Mouse (Mus musculus) kidney, embryonic 16.5 days (tissue): ENCODE results near the gene Atp1a2. TPM values are rescaled to one million over a fixed set of nuclear protein-coding genes. Genes with fewer than 3 reads are reported as not detected.

ENCODE experiments used
- ATAC-seq: fragments of 200-750 bp; cut with Nextera tagmentation; 2 replicates; pipeline ENCODE4 v1.8.0; 2017; ENCODE audit warnings: moderate TSS enrichment; ENCODE audit not compliant: low FRiP score, low TSS enrichment
- H3K27ac ChIP-seq: fragments of 300-500 bp; sonication (generic); 2 replicates; pipeline ENCODE4 v1.5.1; 2014; ENCODE audit warnings: low read length
- H3K27me3 ChIP-seq: fragments of 300-500 bp; sonication (generic); 2 replicates; pipeline ENCODE4 v1.6.1; 2014; ENCODE audit warnings: low read length, control low read depth, mixed read lengths; ENCODE audit not compliant: insufficient read depth
- H3K36me3 ChIP-seq: fragments of 300-500 bp; sonication (generic); 2 replicates; pipeline ENCODE4 v1.6.1; 2014; ENCODE audit warnings: low read length, control low read depth, mixed read lengths; ENCODE audit not compliant: insufficient read depth
- H3K4me1 ChIP-seq: fragments of 300-500 bp; sonication (generic); 2 replicates; pipeline ENCODE4 v1.6.1; 2014; ENCODE audit warnings: low read length, control low read depth, mixed read lengths; ENCODE audit not compliant: insufficient read depth
- H3K4me2 ChIP-seq: fragments of 300-500 bp; sonication (generic); replicated peaks from 2 replicates; pipeline ENCODE4 v1.6.1; 2014; ENCODE audit warnings: low read depth, low read length
- H3K4me3 ChIP-seq: fragments of 300-500 bp; sonication (generic); 2 replicates; pipeline ENCODE4 v1.5.1; 2014; ENCODE audit warnings: mild to moderate bottlenecking, low read length
- H3K9ac ChIP-seq: fragments of 300-500 bp; sonication (generic); replicated peaks from 2 replicates; pipeline ENCODE4 v1.6.1; 2014; ENCODE audit warnings: low read length
- H3K9me3 ChIP-seq: fragments of 300-500 bp; sonication (generic); 2 replicates; pipeline ENCODE4 v1.6.1; 2016; ENCODE audit warnings: low read length, control low read depth
- WGBS: fragments of 180-500 bp; shearing (Covaris S2); extraction: QIAGEN DNeasy Blood & Tissue Kit; methylation state at CpG from one replicate; pipeline ENCODE4 v1.1.7; 2014; 5-methylcytosine and 5-hydroxymethylcytosine counted together
- polyA plus RNA-seq: library from polyadenylated mRNA; unstranded; fragments of >200 nt; fragmentation: Nextera tagmentation; extraction: Ambion mirVana; gene quantifications from 2 replicates; pipeline ENCODE4 v1.2.1, GENCODE M21; 2015

Gene Atp1a2
- polyA plus RNA-seq, 1 experiment from 2014 or later: 2.4 TPM

GRCm38 (mm10) chr1:172296816-172297510 is 901 bp downstream of the Atp1a2 start:
- Histone ChIP-seq H3K27me3 (no peaks in the 10 kb centered on the region), H3K27ac (peak overlapping the region; percentile 0; the same call in 1 of the 2 replicates), H3K4me3 (peak overlapping the region; percentile 26), H3K36me3 (no peaks in the 10 kb centered on the region), H3K4me2 (peak overlapping the region; percentile 44), H3K4me1 (peaks cover 32% of the 10 kb centered on the region), H3K9me3 (no peaks in the 10 kb centered on the region), H3K9ac (0 out of 2 replicates have a peak overlapping the region, but pooled peaks have one; percentile 33)
- 72% methylated on average over 6 of the region's 6 CpGs for WGBS
- no peak for ATAC-seq

GRCm38 (mm10) chr1:172295751-172296197 is 2.1 kb downstream of the Atp1a2 start:
- peak; percentile 6; the same call in 1 of the 2 replicates for ATAC-seq
- H3K36me3 ChIP-seq: no peaks in the 10 kb centered on the region
- H3K4me3 ChIP-seq: no peak overlapping the region
- H3K4me2 ChIP-seq: no peak overlapping the region
- peaks cover 32% of the 10 kb centered on the region for H3K4me1 ChIP-seq
- H3K9me3 ChIP-seq: no peaks in the 10 kb centered on the region
- no peak overlapping the region for H3K9ac ChIP-seq
- H3K27ac ChIP-seq: 0 out of 2 replicates have a peak overlapping the region, but pooled peaks have one; percentile 5
- H3K27me3 ChIP-seq: no peaks in the 10 kb centered on the region
- 55% methylated on average over 4 of the region's 4 CpGs for WGBS

- 89% methylated on average over 11 of the region's 11 CpGs for WGBS
- Histone ChIP-seq H3K4me3 (no peak overlapping the region), H3K4me2 (no peak overlapping the region), H3K27me3 (no peaks in the 10 kb centered on the region), H3K9me3 (no peaks in the 10 kb centered on the region), H3K36me3 (no peaks in the 10 kb centered on the region), H3K9ac (no peak overlapping the region), H3K4me1 (peaks cover 32% of the 10 kb centered on the region), H3K27ac (no peak overlapping the region)
- ATAC-seq: no peak
Measured at GRCm38 (mm10) chr1:172293449-172293848, 4.4 kb downstream of the Atp1a2 start.

GRCm38 (mm10) chr1:172292880-172293279 is 5.0 kb downstream of the Atp1a2 start:
- Histone ChIP-seq H3K27ac (no peak overlapping the region), H3K4me3 (no peak overlapping the region), H3K4me2 (no peak overlapping the region), H3K9me3 (no peaks in the 10 kb centered on the region), H3K36me3 (no peaks in the 10 kb centered on the region), H3K4me1 (peaks cover 26% of the 10 kb centered on the region), H3K9ac (no peak overlapping the region), H3K27me3 (no peaks in the 10 kb centered on the region)
- no peak for ATAC-seq
- WGBS: 70% methylated on average over 2 of the region's 2 CpGs

- H3K4me2 ChIP-seq: no peak overlapping the region
- H3K9me3 ChIP-seq: no peaks in the 10 kb centered on the region
- no peak overlapping the region for H3K9ac ChIP-seq
- no peak for ATAC-seq
- no peak overlapping the region for H3K4me3 ChIP-seq
- H3K36me3 ChIP-seq: no peaks in the 10 kb centered on the region
- H3K27me3 ChIP-seq: no peaks in the 10 kb centered on the region
- no peak overlapping the region for H3K27ac ChIP-seq
- H3K4me1 ChIP-seq: peaks cover 3% of the 10 kb centered on the region; the same call in 1 of the 2 replicates
- WGBS: 60% methylated on average over 3 of the region's 3 CpGs
Measured at GRCm38 (mm10) chr1:172289617-172289946, 8.3 kb downstream of the Atp1a2 start.

- Histone ChIP-seq H3K4me3 (no peak overlapping the region), H3K27ac (no peak overlapping the region), H3K36me3 (no peaks in the 10 kb centered on the region), H3K9ac (no peak overlapping the region), H3K4me1 (peaks cover 3% of the 10 kb centered on the region; the same call in 1 of the 2 replicates), H3K4me2 (no peak overlapping the region), H3K27me3 (no peaks in the 10 kb centered on the region), H3K9me3 (no peaks in the 10 kb centered on the region)
- no peak for ATAC-seq
- 76% methylated on average over 11 of the region's 11 CpGs for WGBS
Measured at GRCm38 (mm10) chr1:172288900-172289616, 8.8 kb downstream of the Atp1a2 start.

GRCm38 (mm10) chr1:172286740-172287139 is 11.1 kb downstream of the Atp1a2 start:
- H3K9me3 ChIP-seq: no peaks in the 10 kb centered on the region
- no peak for ATAC-seq
- no peak overlapping the region for H3K4me2 ChIP-seq
- no peaks in the 10 kb centered on the region for H3K4me1 ChIP-seq
- 83% methylated on average over 5 of the region's 5 CpGs for WGBS
- no peak overlapping the region for H3K4me3 ChIP-seq
- H3K27ac ChIP-seq: no peak overlapping the region
- H3K9ac ChIP-seq: no peak overlapping the region
- H3K36me3 ChIP-seq: no peaks in the 10 kb centered on the region
- no peaks in the 10 kb centered on the region for H3K27me3 ChIP-seq

- H3K9me3 ChIP-seq: no peaks in the 10 kb centered on the region
- ATAC-seq: no peak
- WGBS: 89% methylated on average over 14 of the region's 14 CpGs
Measured at GRCm38 (mm10) chr1:172284221-172284620, 13.6 kb downstream of the Atp1a2 start.

GRCm38 (mm10) chr1:172283073-172283472 is 14.8 kb downstream of the Atp1a2 start:
- H3K27me3 ChIP-seq: no peaks in the 10 kb centered on the region
- no peak overlapping the region for H3K4me2 ChIP-seq
- H3K9me3 ChIP-seq: no peaks in the 10 kb centered on the region
- H3K9ac ChIP-seq: no peak overlapping the region
- H3K36me3 ChIP-seq: no peaks in the 10 kb centered on the region
- ATAC-seq: no peak
- H3K4me1 ChIP-seq: no peaks in the 10 kb centered on the region
- WGBS: 90% methylated on average over 6 of the region's 6 CpGs
- H3K27ac ChIP-seq: no peak overlapping the region
- H3K4me3 ChIP-seq: no peak overlapping the region

More at GRCm38 (mm10) chr1:172284221-172284620, 13.6 kb downstream of the Atp1a2 start:
- Histone ChIP-seq H3K36me3 (no peaks in the 10 kb centered on the region), H3K4me1 (no peaks in the 10 kb centered on the region), H3K9ac (no peak overlapping the region), H3K4me2 (no peak overlapping the region), H3K27me3 (no peaks in the 10 kb centered on the region), H3K27ac (no peak overlapping the region), H3K4me3 (no peak overlapping the region)
